Mouse (Mus musculus) adrenal gland, adult 10 weeks (tissue): ENCODE measurements around the gene Slc10a7. TPM values are rescaled to one million over a fixed set of nuclear protein-coding genes. Genes with fewer than 3 reads are reported as not detected.

Source experiments
- polyA plus RNA-seq: library from polyadenylated mRNA; stranded (reverse); fragments of 350-450 nt; fragmentation: Illumina TruSeq; extraction: RNeasy Lipid Tissue Mini Kit (QIAGEN cat#74804); gene quantifications from one replicate; pipeline ENCODE4 v1.2.3, GENCODE M21; 2014; ENCODE audit warnings: low read depth, low replicate concordance

The Slc10a7 gene
- polyA plus RNA-seq: 18.8 TPM

GRCm38 (mm10) chr8:78509273-78510031 lies at the start of gene Slc10a7:
Gene Slc10a7, plus strand, starts transcription at chr8:78509346.

GRCm38 (mm10) chr8:78508719-78509272 lies 350 bp upstream of the Slc10a7 start, which contains the start of gene Rbmxl1:
Gene Rbmxl1, minus strand, starts transcription at chr8:78508898.

Other genes with a start within 250 kb of the Slc10a7 start
- not detected for gene Pou4f2, start 72.7 kb upstream of the Slc10a7 start, polyA plus RNA-seq
- 43.6 TPM for gene Rbmxl1, start 448 bp upstream of the Slc10a7 start, polyA plus RNA-seq